Mouse (Mus musculus) kidney, embryonic 14.5 days (tissue): ENCODE measurements around the gene Maged1. TPM values are rescaled to one million over a fixed set of nuclear protein-coding genes. Genes with fewer than 3 reads are reported as not detected.
"Not testable (repeated sequence)": the region's sequence is repeated elsewhere in the genome, so short reads cannot be mapped to it uniquely, and the experiment has no call there.

Experiments
- ATAC-seq: fragments of 200-750 bp; cut with Nextera tagmentation; 2 replicates; pipeline ENCODE4 v1.8.0; 2017; ENCODE audit warnings: moderate number of reproducible peaks, mild to moderate bottlenecking, moderate TSS enrichment, moderate library complexity; ENCODE audit not compliant: low FRiP score, low TSS enrichment
- H3K27ac ChIP-seq: fragments of 300-500 bp; sonication (generic); 2 replicates; pipeline ENCODE4 v1.5.1; 2014; ENCODE audit warnings: low read depth, mild to moderate bottlenecking, low read length, moderate library complexity, mixed read lengths
- H3K27me3 ChIP-seq: fragments of 300-500 bp; sonication (generic); 2 replicates; pipeline ENCODE4 v1.6.1; 2014; ENCODE audit warnings: mild to moderate bottlenecking, low read length; ENCODE audit not compliant: control insufficient read depth, insufficient read depth
- H3K36me3 ChIP-seq: fragments of 300-500 bp; sonication (generic); 2 replicates; pipeline ENCODE4 v1.6.1; 2014; ENCODE audit warnings: low read length, mixed read lengths; ENCODE audit not compliant: control insufficient read depth, insufficient read depth
- H3K4me1 ChIP-seq: fragments of 300-500 bp; sonication (generic); 2 replicates; pipeline ENCODE4 v1.6.1; 2014; ENCODE audit warnings: low read length, mixed read lengths; ENCODE audit not compliant: control insufficient read depth, insufficient read depth
- H3K4me2 ChIP-seq: fragments of 300-500 bp; sonication (generic); replicated peaks from 2 replicates; pipeline ENCODE4 v1.6.1; 2014; ENCODE audit warnings: low read depth, mild to moderate bottlenecking, low read length
- H3K4me3 ChIP-seq: fragments of 300-500 bp; sonication (generic); 2 replicates; pipeline ENCODE4 v1.5.1; 2014; ENCODE audit warnings: mild to moderate bottlenecking, low read length
- H3K9ac ChIP-seq: fragments of 300-500 bp; sonication (generic); 2 replicates; pipeline ENCODE4 v1.6.1; 2014; ENCODE audit warnings: low read depth, mild to moderate bottlenecking, low read length, moderate library complexity
- H3K9me3 ChIP-seq: fragments of 300-500 bp; sonication (generic); 2 replicates; pipeline ENCODE4 v1.6.1; 2016; ENCODE audit warnings: low read length; ENCODE audit not compliant: control insufficient read depth
- WGBS: fragments of 180-500 bp; shearing (Covaris S2); extraction: QIAGEN DNeasy Blood & Tissue Kit; methylation state at CpG from one replicate; pipeline ENCODE4 v1.1.7; 2014; 5-methylcytosine and 5-hydroxymethylcytosine counted together
- polyA plus RNA-seq: library from polyadenylated mRNA; unstranded; fragments of >200 nt; fragmentation: Nextera tagmentation; extraction: Ambion mirVana; gene quantifications from 2 replicates; pipeline ENCODE4 v1.2.1, GENCODE M21; 2014

Maged1 gene
- polyA plus RNA-seq, 1 experiment from 2014 or later = 607 TPM

DNA sequence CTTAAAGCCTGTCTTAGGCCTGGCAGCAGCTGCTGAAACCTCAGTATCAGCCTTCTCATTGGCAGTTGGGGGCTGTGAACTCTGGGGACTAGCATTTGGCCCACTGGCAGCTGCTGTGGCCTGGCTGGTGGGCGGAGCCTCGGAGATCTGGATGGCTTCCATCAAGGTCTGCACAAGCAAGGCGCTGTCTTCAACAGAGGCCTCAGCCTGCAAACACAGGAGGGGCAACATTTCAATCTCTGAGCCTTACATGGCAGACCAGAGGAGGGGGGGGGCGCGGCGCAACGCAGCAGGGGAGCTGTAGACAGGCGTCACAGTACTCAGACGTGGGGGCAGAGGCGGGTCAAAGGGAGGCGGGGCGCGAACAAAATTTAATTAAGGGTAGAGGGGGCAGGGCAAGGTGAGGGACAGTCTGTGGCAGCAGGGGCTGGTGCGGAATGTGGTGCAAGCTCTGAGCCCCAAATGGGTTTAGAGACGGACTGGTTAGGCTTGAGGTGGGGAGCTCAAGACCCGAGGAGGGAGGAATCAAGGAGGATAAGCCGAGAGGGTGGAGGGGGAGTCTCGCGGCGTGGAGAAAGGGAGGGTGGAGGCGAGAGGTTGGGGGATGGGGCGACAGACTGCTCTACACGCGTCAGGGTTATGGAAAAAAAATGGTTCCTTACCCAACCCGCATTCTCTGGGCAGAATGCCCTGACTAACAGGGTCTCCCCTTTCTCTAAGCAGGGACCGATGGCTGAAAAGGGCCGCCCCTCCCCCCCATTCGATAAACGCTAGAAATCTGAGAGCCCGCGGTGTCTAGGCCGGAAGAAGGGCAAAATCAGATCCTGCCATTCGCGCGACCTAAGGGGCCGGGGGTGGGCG is 1.4 kb downstream of the Maged1 start:
- H3K4me1 ChIP-seq = peaks cover 5% of the 10 kb centered on the region; the same call in 1 of the 2 replicates
- H3K27me3 ChIP-seq = no peaks in the 10 kb centered on the region
- peak; percentile 30 for ATAC-seq
- peak overlapping the region; percentile 81 for H3K9ac ChIP-seq
- peak overlapping the region; percentile 62; the same call in 1 of the 2 replicates for H3K27ac ChIP-seq
- H3K4me3 ChIP-seq = peak overlapping the region; percentile 65
- H3K4me2 ChIP-seq = peak overlapping the region; percentile 40
- no peaks in the 10 kb centered on the region for H3K9me3 ChIP-seq
- H3K36me3 ChIP-seq = peaks cover 47% of the 10 kb centered on the region
- 31% methylated on average over 36 of the region's 37 CpGs for WGBS

DNA sequence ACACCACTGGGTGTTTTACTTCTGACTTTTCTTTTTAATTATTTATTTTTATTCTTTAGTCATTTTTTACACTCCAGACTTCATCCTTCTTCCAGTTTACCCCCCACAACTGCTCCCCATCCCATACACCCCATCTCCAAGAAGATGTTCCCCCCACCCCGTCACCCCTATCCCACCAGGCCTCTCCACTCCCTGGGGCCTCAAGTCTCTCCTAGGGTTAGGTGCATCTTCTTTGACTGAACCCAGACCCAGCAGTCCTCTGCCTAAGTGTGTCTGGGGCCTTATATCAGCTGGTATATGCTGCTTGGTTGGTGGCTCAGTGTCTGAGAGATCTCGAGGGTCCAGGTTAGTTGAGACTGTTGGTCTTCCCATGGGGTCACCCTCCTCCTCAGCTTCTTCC is 7.6 kb downstream of the Maged1 start:
- no peak overlapping the region for H3K9ac ChIP-seq
- no peak overlapping the region for H3K4me2 ChIP-seq
- 0 out of 2 replicates have a peak, but pooled peaks have one; percentile 64 for ATAC-seq
- H3K27ac ChIP-seq = no peak overlapping the region
- no peak overlapping the region for H3K4me3 ChIP-seq
- H3K27me3 ChIP-seq = no peaks in the 10 kb centered on the region
- WGBS = 71% methylated on average over 2 of the region's 2 CpGs
- H3K4me1 ChIP-seq = no peaks in the 10 kb centered on the region
- H3K36me3 ChIP-seq = peaks cover 40% of the 10 kb centered on the region
- no peaks in the 10 kb centered on the region for H3K9me3 ChIP-seq

DNA sequence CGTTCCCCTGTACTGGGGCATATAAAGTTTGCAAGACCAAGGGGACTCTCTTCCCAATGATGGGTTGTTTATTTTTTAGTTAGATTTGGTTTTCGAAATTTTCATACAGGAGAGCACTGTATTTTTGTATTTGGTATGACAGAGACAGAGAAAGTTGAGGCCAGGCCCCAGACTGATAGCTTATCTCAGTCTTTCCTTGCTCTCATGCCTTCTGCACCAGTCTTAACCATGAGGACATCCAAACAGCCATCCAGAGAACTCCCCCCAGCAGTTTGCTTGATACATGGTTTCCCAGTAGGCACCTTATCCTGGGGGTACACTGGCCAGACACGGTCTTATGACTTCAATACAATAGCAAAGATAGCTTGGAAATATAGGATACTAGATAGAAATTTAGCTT is 11.6 kb downstream of the Maged1 start:
- Histone ChIP-seq H3K36me3 (no peaks in the 10 kb centered on the region), H3K27ac (no peak overlapping the region), H3K4me2 (no peak overlapping the region), H3K27me3 (no peaks in the 10 kb centered on the region), H3K4me3 (no peak overlapping the region), H3K9ac (no peak overlapping the region), H3K9me3 (no peaks in the 10 kb centered on the region), H3K4me1 (no peaks in the 10 kb centered on the region)
- no peak for ATAC-seq
- WGBS = 83% methylated on average over 3 of the region's 3 CpGs

DNA sequence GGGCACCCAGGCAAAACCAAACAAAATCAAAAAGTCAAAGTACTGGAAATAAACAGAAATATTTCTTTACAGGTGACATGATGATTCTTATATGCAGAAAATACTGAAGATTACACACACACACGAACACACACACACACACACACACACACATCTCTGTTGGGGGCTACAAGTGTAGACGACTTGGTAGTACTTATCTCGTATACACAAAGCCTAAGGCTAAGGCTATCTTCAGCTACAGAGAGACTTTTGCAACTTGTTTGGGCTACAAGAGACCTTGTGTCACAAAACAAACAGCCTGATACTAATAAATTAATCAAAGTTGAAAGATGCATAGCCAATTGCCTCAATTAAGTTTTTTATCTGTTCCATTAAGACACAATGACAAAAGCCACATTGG is 19.8 kb downstream of the Maged1 start:
- ATAC-seq = no peak
- 85% methylated on average over 3 of the region's 3 CpGs for WGBS
- Histone ChIP-seq H3K27ac (no peak overlapping the region), H3K9ac (no peak overlapping the region), H3K36me3 (no peaks in the 10 kb centered on the region), H3K4me3 (no peak overlapping the region), H3K9me3 (no peaks in the 10 kb centered on the region), H3K27me3 (no peaks in the 10 kb centered on the region), H3K4me1 (no peaks in the 10 kb centered on the region), H3K4me2 (no peak overlapping the region)

DNA sequence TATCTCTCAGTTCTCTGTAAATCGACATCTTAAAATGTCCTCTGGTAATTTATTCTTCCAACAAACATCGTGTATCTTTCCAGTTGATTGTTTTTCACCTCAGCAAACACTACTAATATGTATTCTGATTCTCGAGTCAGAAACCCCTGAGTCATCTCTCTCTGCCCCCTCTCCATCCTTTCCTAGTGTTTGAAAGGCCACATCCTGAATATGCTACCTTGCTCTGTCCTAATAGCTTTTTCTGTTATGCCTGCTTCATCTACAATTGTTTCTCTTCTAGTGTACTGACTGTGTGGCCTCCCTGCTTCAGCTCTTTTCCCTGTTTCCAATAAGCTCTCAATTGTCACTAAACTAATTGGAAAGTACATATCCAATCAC is 33.5 kb downstream of the Maged1 start:
- 72% methylated on average over 3 of the region's 3 CpGs for WGBS

DNA sequence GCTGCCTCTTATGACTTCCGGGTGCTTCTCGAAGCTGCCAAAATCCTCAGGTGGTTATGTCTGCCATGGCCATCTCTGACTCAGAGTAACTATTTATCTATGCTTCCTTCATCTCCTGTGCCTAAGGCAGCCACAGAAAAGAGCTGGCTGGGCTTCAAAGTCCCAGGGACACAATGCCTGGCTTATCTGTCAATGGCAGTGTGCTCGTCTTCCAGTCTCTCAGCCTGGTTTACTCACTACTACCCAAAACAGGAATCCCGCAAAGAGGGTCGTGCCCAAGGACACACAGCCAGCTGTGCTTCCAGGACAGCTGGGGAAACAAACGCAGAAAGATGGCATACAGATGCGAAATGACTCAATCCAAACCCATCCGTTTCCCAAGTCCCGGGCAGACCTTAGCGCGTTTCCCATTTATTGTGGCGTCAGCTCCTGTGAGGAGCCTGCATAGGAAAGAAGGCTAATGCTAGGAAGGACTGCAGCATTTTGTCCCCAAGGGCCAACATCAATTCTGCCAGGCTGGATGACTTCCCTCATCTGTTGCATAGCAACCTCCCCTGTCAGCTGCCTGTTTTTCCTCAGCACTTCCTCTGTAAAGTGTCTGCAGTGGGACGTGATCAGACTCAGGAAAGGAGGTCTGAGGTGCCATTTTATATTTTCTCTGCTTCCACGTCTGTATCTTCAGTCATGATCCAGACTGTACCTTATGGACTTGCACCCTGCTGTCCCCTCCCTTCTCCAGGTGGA is 34.1 kb downstream of the Maged1 start:
- ATAC-seq, H3K4me1 ChIP-seq, H3K36me3 ChIP-seq, H3K9me3 ChIP-seq, H3K4me2 ChIP-seq, H3K27ac ChIP-seq, H3K27me3 ChIP-seq, H3K9ac ChIP-seq, H3K4me3 ChIP-seq: not testable (repeated sequence)
- 52% methylated on average over 6 of the region's 14 CpGs for WGBS

More for the DNA sequence above, 33.5 kb downstream of the Maged1 start:
- no peaks in the 10 kb centered on the region for H3K4me1 ChIP-seq
- H3K27ac ChIP-seq = no peak overlapping the region
- no peaks in the 10 kb centered on the region for H3K27me3 ChIP-seq
- H3K9me3 ChIP-seq = no peaks in the 10 kb centered on the region
- no peaks in the 10 kb centered on the region for H3K36me3 ChIP-seq
- no peak overlapping the region for H3K9ac ChIP-seq
- no peak overlapping the region for H3K4me2 ChIP-seq
- ATAC-seq = no peak
- no peak overlapping the region for H3K4me3 ChIP-seq

DNA sequence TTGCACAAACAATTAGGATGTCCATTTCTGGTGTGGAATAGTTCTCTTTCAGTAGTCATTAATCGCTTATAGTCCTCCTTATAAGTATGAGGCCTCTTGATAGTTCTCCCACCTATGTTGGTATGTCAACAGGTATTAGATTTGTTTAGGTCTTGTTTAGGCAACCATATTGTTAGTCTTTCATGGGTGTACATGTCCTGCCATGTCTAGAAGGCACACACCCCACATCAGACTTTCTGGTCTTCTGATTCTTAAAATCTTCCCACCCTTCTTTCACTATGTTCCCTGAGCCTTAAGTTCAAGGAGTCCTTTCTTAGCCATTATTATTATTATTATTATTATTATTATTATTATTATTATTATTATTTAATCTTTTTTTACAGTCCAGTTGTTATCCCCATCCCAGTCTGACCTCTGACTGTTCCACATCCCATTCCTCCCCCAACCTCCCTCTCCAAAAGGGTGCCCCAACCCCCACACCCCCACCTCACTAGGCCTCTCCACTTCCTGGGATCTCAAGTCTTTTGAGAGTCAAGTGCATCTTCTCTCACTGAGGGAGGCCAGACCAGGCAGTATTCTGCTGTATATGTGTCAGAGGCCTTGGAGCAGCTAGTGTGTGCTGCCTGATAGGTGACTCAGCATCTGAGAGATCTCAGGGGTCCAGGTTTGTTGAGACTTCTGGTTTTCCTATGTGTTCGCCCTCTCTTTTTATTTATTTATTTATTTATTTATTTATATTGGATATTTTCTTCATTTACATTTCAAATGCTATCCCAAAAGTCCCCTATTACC is 55.7 kb downstream of the Maged1 start:
- Histone ChIP-seq H3K9ac (no peak overlapping the region), H3K27me3 (no peaks in the 10 kb centered on the region), H3K9me3 (no peaks in the 10 kb centered on the region), H3K4me1 (no peaks in the 10 kb centered on the region), H3K4me2 (no peak overlapping the region), H3K4me3 (no peak overlapping the region), H3K36me3 (no peaks in the 10 kb centered on the region), H3K27ac (no peak overlapping the region)
- 84% methylated on average over 2 of the region's 2 CpGs for WGBS
- no peak for ATAC-seq
